Mouse (Mus musculus): ENCODE results near the gene Tecr.

DNA sequence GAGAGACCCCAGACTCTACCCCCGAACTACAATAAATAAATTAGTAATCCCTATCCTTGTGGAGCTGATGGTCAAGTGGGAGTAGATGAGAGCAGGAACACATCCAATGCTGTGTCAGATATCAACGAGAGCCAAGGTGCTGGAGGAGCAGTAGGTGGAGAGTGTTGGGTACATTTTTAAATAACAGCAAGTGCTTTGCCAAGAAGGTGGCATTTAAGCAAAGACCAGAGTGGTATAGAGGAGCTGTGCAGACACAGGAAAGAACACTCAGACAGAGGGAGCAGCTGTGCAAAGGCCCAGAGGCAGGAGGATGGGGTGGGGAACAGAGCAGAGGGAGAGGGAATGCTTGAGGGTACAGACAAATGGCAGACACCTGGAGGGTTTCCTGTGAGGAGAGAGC is 9.3 kb upstream of the Tecr start:
- no peak for TF ChIP-seq CTCF (IDR thresholded peaks at IDR 0.05; ENCODE audit: extremely low read depth, insufficient read length, insufficient replicate concordance, low read depth, low read length)
- no peak for TF ChIP-seq POLR2A (IDR thresholded peaks at IDR 0.05; ENCODE audit: low read depth, low read length)

Data from small intestine, adult 2 months (tissue).